Mouse (Mus musculus): Measurements from ENCODE around the gene Map3k4. TPM values are rescaled to one million over a fixed set of nuclear protein-coding genes. Genes with fewer than 3 reads are reported as not detected.
"Not testable (repeated sequence)": the region's sequence is repeated elsewhere in the genome, so short reads cannot be mapped to it uniquely, and the experiment has no call there.

Gene Map3k4
- polyA plus RNA-seq, 1 experiment from 2014 or later: 42.6 TPM

DNA sequence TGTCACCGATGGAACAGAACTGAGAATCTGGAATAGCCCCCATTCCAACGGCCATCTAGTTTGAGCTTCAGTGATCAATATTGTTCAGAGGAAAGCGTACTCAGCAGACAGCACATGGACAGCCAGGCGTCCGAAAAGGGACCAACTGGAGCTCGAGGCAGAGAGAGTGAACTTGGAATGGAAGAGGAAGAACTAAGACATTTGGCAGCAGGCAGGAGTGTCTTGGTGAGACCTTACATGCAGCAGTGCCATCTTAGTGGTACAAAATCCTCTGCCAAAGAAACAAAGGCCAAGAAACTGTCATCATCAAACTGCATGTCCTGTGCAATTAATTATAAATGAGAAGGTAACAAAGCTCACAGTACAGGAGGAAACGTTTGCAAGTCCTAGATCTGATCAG is 19.2 kb downstream of the Map3k4 start:
- Histone ChIP-seq H3K27me3 (replicated peaks; ENCODE audit: control insufficient read depth, insufficient read depth, low read length) (no peaks in the 10 kb centered on the region), H3K9ac (ENCODE audit: low read length) (no peak overlapping the region), H3K27ac (ENCODE audit: low read depth) (no peak overlapping the region), H3K9me3 (ENCODE audit: control insufficient read depth, low read length) (no peaks in the 10 kb centered on the region), H3K36me3 (ENCODE audit: control insufficient read depth, insufficient read depth, low read length) (no peaks in the 10 kb centered on the region), H3K4me3 (ENCODE audit: low read depth, low read length) (no peak overlapping the region), H3K4me1 (replicated peaks; ENCODE audit: control insufficient read depth, insufficient read depth, low read length) (peaks cover 27% of the 10 kb centered on the region), H3K4me2 (ENCODE audit: low read length) (no peak overlapping the region)
- DNase-seq (ENCODE audit: low spot score): no peak
- no peak for ATAC-seq (replicated peaks; ENCODE audit: low FRiP score, low TSS enrichment, low read depth)
- 84% methylated on average over 7 of the region's 7 CpGs for WGBS

DNA sequence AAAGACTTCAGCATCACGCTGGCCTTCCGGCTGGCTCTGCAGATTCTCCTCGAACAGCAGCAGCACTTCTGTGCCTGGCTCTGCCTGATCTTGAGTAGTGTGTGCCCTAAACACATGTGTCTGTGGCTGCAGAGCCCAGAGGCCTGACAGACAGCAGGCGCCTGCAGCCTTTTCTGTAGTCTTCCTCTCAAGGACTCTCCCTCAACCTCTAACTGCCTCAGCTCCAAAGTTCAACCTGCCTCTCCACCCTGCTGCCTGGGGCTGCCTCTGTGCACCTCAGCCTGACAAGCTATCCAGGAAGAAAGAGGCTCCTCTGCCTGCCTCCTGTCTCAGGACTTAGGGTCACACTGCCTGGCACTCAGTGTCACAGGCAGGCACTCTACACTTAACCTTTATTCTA is 20.6 kb downstream of the Map3k4 start:
- Histone ChIP-seq H3K4me1 (replicated peaks; ENCODE audit: control insufficient read depth, insufficient read depth, low read length) (peaks cover 36% of the 10 kb centered on the region), H3K27ac (ENCODE audit: low read depth) (peak overlapping the region; percentile 34; the same call in 1 of the 2 replicates), H3K9me3 (ENCODE audit: control insufficient read depth, low read length) (no peaks in the 10 kb centered on the region), H3K9ac (ENCODE audit: low read length) (no peak overlapping the region), H3K27me3 (replicated peaks; ENCODE audit: control insufficient read depth, insufficient read depth, low read length) (no peaks in the 10 kb centered on the region), H3K4me2 (ENCODE audit: low read length) (peak overlapping the region; percentile 15; the same call in 1 of the 2 replicates), H3K4me3 (ENCODE audit: low read depth, low read length) (no peak overlapping the region), H3K36me3 (ENCODE audit: control insufficient read depth, insufficient read depth, low read length) (no peaks in the 10 kb centered on the region)
- no peak for DNase-seq (ENCODE audit: low spot score)
- no peak for ATAC-seq (replicated peaks; ENCODE audit: low FRiP score, low TSS enrichment, low read depth)
- WGBS: 42% methylated on average over 4 of the region's 4 CpGs

GRCm38 (mm10) chr17:12297292-12297691 is 21.3 kb downstream of the Map3k4 start:
- H3K27me3 ChIP-seq (replicated peaks; ENCODE audit: control insufficient read depth, insufficient read depth, low read length): no peaks in the 10 kb centered on the region
- WGBS: 40% methylated on average over 7 of the region's 7 CpGs
- peaks cover 36% of the 10 kb centered on the region for H3K4me1 ChIP-seq (replicated peaks; ENCODE audit: control insufficient read depth, insufficient read depth, low read length)
- peak overlapping the region; percentile 34; the same call in 1 of the 2 replicates for H3K27ac ChIP-seq (ENCODE audit: low read depth)
- H3K4me2 ChIP-seq (ENCODE audit: low read length): no peak overlapping the region
- no peaks in the 10 kb centered on the region for H3K36me3 ChIP-seq (ENCODE audit: control insufficient read depth, insufficient read depth, low read length)
- no peak overlapping the region for H3K4me3 ChIP-seq (ENCODE audit: low read depth, low read length)
- DNase-seq (ENCODE audit: low spot score) (no peak), ATAC-seq (replicated peaks; ENCODE audit: low FRiP score, low TSS enrichment, low read depth) (no peak; the same call in 1 of the 2 replicates)
- no peak overlapping the region for H3K9ac ChIP-seq (ENCODE audit: low read length)
- no peaks in the 10 kb centered on the region for H3K9me3 ChIP-seq (ENCODE audit: control insufficient read depth, low read length)

- H3K27ac ChIP-seq (ENCODE audit: low read depth); H3K9ac ChIP-seq (ENCODE audit: low read length); ATAC-seq (replicated peaks; ENCODE audit: low FRiP score, low TSS enrichment, low read depth); H3K36me3 ChIP-seq (ENCODE audit: control insufficient read depth, insufficient read depth, low read length); DNase-seq (ENCODE audit: low spot score); H3K9me3 ChIP-seq (ENCODE audit: control insufficient read depth, low read length); H3K4me2 ChIP-seq (ENCODE audit: low read length); H3K4me3 ChIP-seq (ENCODE audit: low read depth, low read length); H3K27me3 ChIP-seq (replicated peaks; ENCODE audit: control insufficient read depth, insufficient read depth, low read length): not testable (repeated sequence)
- peaks cover 39% of the 10 kb centered on the region for H3K4me1 ChIP-seq (replicated peaks; ENCODE audit: control insufficient read depth, insufficient read depth, low read length)
- 90% methylated on average over 5 of the region's 5 CpGs for WGBS
These were observed 22.7 kb downstream of the Map3k4 start for GRCm38 (mm10) chr17:12295926-12296325.

GRCm38 (mm10) chr17:12294424-12294823 is 24.2 kb downstream of the Map3k4 start:
- Histone ChIP-seq H3K36me3 (ENCODE audit: control insufficient read depth, insufficient read depth, low read length) (no peaks in the 10 kb centered on the region), H3K27ac (ENCODE audit: low read depth) (no peak overlapping the region), H3K9ac (ENCODE audit: low read length) (no peak overlapping the region), H3K27me3 (replicated peaks; ENCODE audit: control insufficient read depth, insufficient read depth, low read length) (no peaks in the 10 kb centered on the region), H3K4me2 (ENCODE audit: low read length) (no peak overlapping the region), H3K9me3 (ENCODE audit: control insufficient read depth, low read length) (no peaks in the 10 kb centered on the region), H3K4me3 (ENCODE audit: low read depth, low read length) (no peak overlapping the region), H3K4me1 (replicated peaks; ENCODE audit: control insufficient read depth, insufficient read depth, low read length) (peaks cover 31% of the 10 kb centered on the region)
- 87% methylated on average over 7 of the region's 7 CpGs for WGBS
- no peak for DNase-seq (ENCODE audit: low spot score)
- no peak for ATAC-seq (replicated peaks; ENCODE audit: low FRiP score, low TSS enrichment, low read depth)

DNA sequence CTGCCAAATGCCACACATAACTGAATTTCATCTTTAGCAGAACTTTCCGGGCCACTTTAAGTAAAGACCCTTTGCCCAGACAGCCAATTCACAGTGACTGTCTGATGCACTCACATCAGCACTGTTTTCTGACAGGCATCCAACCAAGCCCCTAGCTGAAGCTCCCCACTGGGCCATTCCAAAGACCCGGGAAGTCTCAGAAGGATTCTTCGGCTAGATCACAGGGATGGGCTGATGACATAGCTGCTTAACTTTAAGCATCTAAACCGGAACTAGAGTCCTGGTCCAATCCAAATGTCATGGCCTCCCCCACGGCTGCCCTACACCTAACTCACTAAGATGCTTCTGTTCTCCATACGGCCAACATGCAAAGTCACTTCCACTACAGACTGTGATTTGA is 25.0 kb downstream of the Map3k4 start:
- 74% methylated on average over 6 of the region's 6 CpGs for WGBS

GRCm38 (mm10) chr17:12292877-12293276 is 25.7 kb downstream of the Map3k4 start:
- DNase-seq (ENCODE audit: low spot score): no peak
- Histone ChIP-seq H3K27ac (ENCODE audit: low read depth) (no peak overlapping the region), H3K4me1 (replicated peaks; ENCODE audit: control insufficient read depth, insufficient read depth, low read length) (peaks cover 28% of the 10 kb centered on the region), H3K9me3 (ENCODE audit: control insufficient read depth, low read length) (peaks cover 2% of the 10 kb centered on the region; the same call in 1 of the 2 replicates), H3K27me3 (replicated peaks; ENCODE audit: control insufficient read depth, insufficient read depth, low read length) (no peaks in the 10 kb centered on the region), H3K36me3 (ENCODE audit: control insufficient read depth, insufficient read depth, low read length) (no peaks in the 10 kb centered on the region), H3K4me3 (ENCODE audit: low read depth, low read length) (no peak overlapping the region), H3K9ac (ENCODE audit: low read length) (no peak overlapping the region), H3K4me2 (ENCODE audit: low read length) (no peak overlapping the region)
- ATAC-seq (replicated peaks; ENCODE audit: low FRiP score, low TSS enrichment, low read depth): no peak
- WGBS: 80% methylated on average over 8 of the region's 8 CpGs

More for the DNA sequence above, 25.0 kb downstream of the Map3k4 start:
- no peak for ATAC-seq (replicated peaks; ENCODE audit: low FRiP score, low TSS enrichment, low read depth)
- Histone ChIP-seq H3K4me1 (replicated peaks; ENCODE audit: control insufficient read depth, insufficient read depth, low read length) (peaks cover 31% of the 10 kb centered on the region), H3K4me2 (ENCODE audit: low read length) (no peak overlapping the region), H3K9ac (ENCODE audit: low read length) (no peak overlapping the region), H3K36me3 (ENCODE audit: control insufficient read depth, insufficient read depth, low read length) (no peaks in the 10 kb centered on the region), H3K27me3 (replicated peaks; ENCODE audit: control insufficient read depth, insufficient read depth, low read length) (no peaks in the 10 kb centered on the region), H3K9me3 (ENCODE audit: control insufficient read depth, low read length) (no peaks in the 10 kb centered on the region), H3K27ac (ENCODE audit: low read depth) (no peak overlapping the region), H3K4me3 (ENCODE audit: low read depth, low read length) (no peak overlapping the region)
- no peak for DNase-seq (ENCODE audit: low spot score)

DNA sequence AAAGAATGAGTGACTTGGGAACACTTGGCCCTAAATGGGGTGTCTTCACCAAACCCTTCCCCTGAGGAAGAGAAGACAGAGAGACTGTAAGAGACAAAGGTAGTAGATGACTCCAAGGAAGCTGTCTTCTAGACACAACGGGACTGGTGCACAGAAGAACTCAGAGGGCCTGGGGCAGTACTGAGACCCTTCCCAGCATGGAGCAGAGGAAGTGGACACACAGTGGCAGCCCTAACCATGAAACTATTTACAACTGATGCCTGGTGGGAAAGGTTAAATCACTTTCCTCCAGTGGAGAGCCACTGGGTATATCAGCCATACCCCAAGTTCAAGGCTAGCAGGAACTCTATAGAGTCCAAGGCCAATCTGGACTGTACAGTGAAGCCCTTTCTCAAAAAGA is 26.2 kb downstream of the Map3k4 start:
- no peaks in the 10 kb centered on the region for H3K36me3 ChIP-seq (ENCODE audit: control insufficient read depth, insufficient read depth, low read length)
- H3K4me2 ChIP-seq (ENCODE audit: low read length): no peak overlapping the region
- no peak overlapping the region for H3K27ac ChIP-seq (ENCODE audit: low read depth)
- peaks cover 2% of the 10 kb centered on the region; the same call in 1 of the 2 replicates for H3K9me3 ChIP-seq (ENCODE audit: control insufficient read depth, low read length)
- H3K27me3 ChIP-seq (replicated peaks; ENCODE audit: control insufficient read depth, insufficient read depth, low read length): no peaks in the 10 kb centered on the region
- no peak overlapping the region for H3K9ac ChIP-seq (ENCODE audit: low read length)
- H3K4me1 ChIP-seq (replicated peaks; ENCODE audit: control insufficient read depth, insufficient read depth, low read length): peaks cover 23% of the 10 kb centered on the region
- 82% methylated on average over 1 of the region's 1 CpGs for WGBS
- H3K4me3 ChIP-seq (ENCODE audit: low read depth, low read length): no peak overlapping the region
- ATAC-seq (replicated peaks; ENCODE audit: low FRiP score, low TSS enrichment, low read depth): no peak
- DNase-seq (ENCODE audit: low spot score): no peak

DNA sequence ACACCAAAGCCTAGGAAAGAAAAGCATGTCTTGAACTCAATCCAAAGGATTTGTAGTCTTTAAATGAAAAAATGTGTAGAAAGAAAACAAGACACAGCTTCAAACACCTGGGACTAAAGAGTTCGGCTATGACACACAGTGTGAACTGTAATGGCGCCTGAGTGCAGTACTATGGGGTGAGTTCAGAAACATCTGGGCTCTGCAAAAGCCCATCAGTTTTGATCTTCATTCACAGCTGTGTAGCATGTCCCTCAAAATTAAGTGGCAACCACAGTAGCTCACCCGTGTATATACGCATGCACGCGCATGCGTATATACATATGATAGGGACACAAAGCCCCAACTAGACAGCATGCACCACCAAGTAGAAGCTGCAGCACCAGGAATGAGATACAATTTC is 27.4 kb downstream of the Map3k4 start:
- no peak for DNase-seq (ENCODE audit: low spot score)
- Histone ChIP-seq H3K9ac (ENCODE audit: low read length) (no peak overlapping the region), H3K27ac (ENCODE audit: low read depth) (no peak overlapping the region), H3K27me3 (replicated peaks; ENCODE audit: control insufficient read depth, insufficient read depth, low read length) (no peaks in the 10 kb centered on the region), H3K4me3 (ENCODE audit: low read depth, low read length) (no peak overlapping the region), H3K4me2 (ENCODE audit: low read length) (no peak overlapping the region), H3K9me3 (ENCODE audit: control insufficient read depth, low read length) (peaks cover 2% of the 10 kb centered on the region; the same call in 1 of the 2 replicates), H3K36me3 (ENCODE audit: control insufficient read depth, insufficient read depth, low read length) (no peaks in the 10 kb centered on the region), H3K4me1 (replicated peaks; ENCODE audit: control insufficient read depth, insufficient read depth, low read length) (peaks cover 17% of the 10 kb centered on the region)
- 0 out of 2 replicates have a peak, but pooled peaks have one; percentile 23 for ATAC-seq (replicated peaks; ENCODE audit: low FRiP score, low TSS enrichment, low read depth)
- WGBS: 90% methylated on average over 7 of the region's 7 CpGs

All from intestine, embryonic 14.5 days (tissue).